Mouse (Mus musculus): ENCODE results near the gene Ces1b.

GRCm38 (mm10) chr8:93014300-93014699 is 65.5 kb downstream of the Ces1b start:
- TF ChIP-seq CTCF (IDR thresholded peaks at IDR 0.05; ENCODE audit: borderline replicate concordance, extremely low read depth, insufficient read depth, insufficient read length) = no peak
- no peak for TF ChIP-seq POLR2A (IDR thresholded peaks at IDR 0.05; ENCODE audit: borderline replicate concordance, extremely low read depth, insufficient read depth, insufficient read length, poor library complexity, severe bottlenecking)

All from brain, embryonic 14.5 days (tissue).